Comparison of ENCODE assay signal across 12 mouse cellular contexts in genomic region chr3:86002423-86002822, GRCm38 (mm10). TPM values are rescaled to one million over a fixed set of nuclear protein-coding genes. Genes with fewer than 3 reads are reported as not detected.
DNase-seq lines count a peak whose midpoint lies in the region; ATAC-seq lines count a peak whose summit lies in the region.
"Had no signal": no experiment of that assay in that cellular context is flagged by ENCODE, and none has a peak within 500 bp of the region (broad histone marks: within the 10 kb centered on the region; RNA-seq: fewer than 3 reads in every experiment).

Gene Prss48 (minus strand): TSS chr3:86002491.

- no peaks in the 10 kb centered on the region for H3K36me3 ChIP-seq in midbrain, embryonic 10.5 days
- no peaks in the 10 kb centered on the region for H3K36me3 ChIP-seq in midbrain, embryonic 11.5 days (ENCODE audit: control insufficient read depth, insufficient read depth, low read length)
- no peaks in the 10 kb centered on the region for H3K36me3 ChIP-seq in liver, embryonic 12.5 days
- H3K36me3 ChIP-seq: hindbrain, embryonic 15.5 days had no signal

- ATAC-seq in midbrain, embryonic 11.5 days (ENCODE audit: low FRiP score): no peak
- peak; percentile 33; the same call in 1 of the 2 replicates for ATAC-seq in liver, embryonic 12.5 days
- ATAC-seq: forebrain, embryonic 16.5 days had no signal

- H3K27ac ChIP-seq in midbrain, embryonic 10.5 days (replicated peaks): no peak within 1 kb of the TSS
- no peak within 1 kb of the TSS for H3K27ac ChIP-seq in midbrain, embryonic 11.5 days (ENCODE audit: low read depth, low read length)
- peak within 1 kb of the TSS; percentile 62 for H3K27ac ChIP-seq in liver, embryonic 12.5 days
- H3K27ac ChIP-seq: hindbrain, embryonic 15.5 days had no signal

- H3K27me3 ChIP-seq in midbrain, embryonic 10.5 days (ENCODE audit: low read depth, poor library complexity, severe bottlenecking): no peaks in the 10 kb centered on the region
- H3K27me3 ChIP-seq in midbrain, embryonic 11.5 days (ENCODE audit: control insufficient read depth, insufficient read depth, low read length): no peaks in the 10 kb centered on the region
- H3K27me3 ChIP-seq in liver, embryonic 12.5 days (replicated peaks): no peaks in the 10 kb centered on the region
- H3K27me3 ChIP-seq: CH12.LX; hindbrain, embryonic 15.5 days had no signal

- H3K4me2 ChIP-seq in midbrain, embryonic 11.5 days: no peak within 1 kb of the TSS
- peak within 1 kb of the TSS; percentile 9; the same call in 1 of the 2 replicates for H3K4me2 ChIP-seq in liver, embryonic 12.5 days
- H3K4me2 ChIP-seq: hindbrain, embryonic 15.5 days had no signal

- H3K9me3 ChIP-seq in midbrain, embryonic 10.5 days (replicated peaks): no peaks in the 10 kb centered on the region
- no peaks in the 10 kb centered on the region for H3K9me3 ChIP-seq in midbrain, embryonic 11.5 days (ENCODE audit: control insufficient read depth, low read length)
- 0 out of 2 replicates have a peak, but pooled peaks cover 5% of the 10 kb centered on the region for H3K9me3 ChIP-seq in liver, embryonic 12.5 days (replicated peaks)
- H3K9me3 ChIP-seq: hindbrain, embryonic 15.5 days had no signal

- 70% methylated on average over 17 of the region's 17 CpGs for WGBS in midbrain, embryonic 10.5 days
- 73% methylated on average over 17 of the region's 17 CpGs for WGBS in midbrain, embryonic 11.5 days
- 69% methylated on average over 17 of the region's 17 CpGs for WGBS in liver, embryonic 12.5 days (ENCODE audit: insufficient replicate concordance)

- DNase-seq in embryo, embryonic 9.5 days (ENCODE audit: extremely low spot score): peak; percentile 17
- no peak for DNase-seq in embryo, embryonic 10.5 days (ENCODE audit: low spot score)
- DNase-seq in midbrain, embryonic 10.5 days (ENCODE audit: low spot score): peak; percentile 15
- DNase-seq in midbrain, embryonic 11.5 days (ENCODE audit: low spot score, missing footprints): no peak
- DNase-seq in testis, postnatal 14 days (ENCODE audit: low spot score): peak; percentile 93
- no peak for DNase-seq in left cerebral cortex, postnatal 36 days (ENCODE audit: low spot score in 2 of 2)
- no peak for DNase-seq in left cerebral cortex, postnatal 25 days (ENCODE audit: low spot score in 2 of 2)

- no peak within 1 kb of the TSS for H3K4me3 ChIP-seq in midbrain, embryonic 10.5 days
- H3K4me3 ChIP-seq in midbrain, embryonic 11.5 days (ENCODE audit: low read depth, low read length): no peak within 1 kb of the TSS
- no peak within 1 kb of the TSS for H3K4me3 ChIP-seq in liver, embryonic 12.5 days
- H3K4me3 ChIP-seq: hindbrain, embryonic 15.5 days; megakaryocyte, embryonic 14.5 days had no signal

- H3K4me1 ChIP-seq in midbrain, embryonic 10.5 days: peaks cover 5% of the 10 kb centered on the region; the same call in 1 of the 2 replicates
- no peaks in the 10 kb centered on the region for H3K4me1 ChIP-seq in midbrain, embryonic 11.5 days (ENCODE audit: control insufficient read depth, insufficient read depth, low read length)
- peaks cover 30% of the 10 kb centered on the region for H3K4me1 ChIP-seq in liver, embryonic 12.5 days
- H3K4me1 ChIP-seq: hindbrain, embryonic 15.5 days; megakaryocyte, embryonic 14.5 days had no signal

- H3K9ac ChIP-seq in midbrain, embryonic 11.5 days (ENCODE audit: low read length): no peak within 1 kb of the TSS
- H3K9ac ChIP-seq in liver, embryonic 12.5 days: no peak within 1 kb of the TSS
- H3K9ac ChIP-seq: hindbrain, embryonic 15.5 days had no signal

- intact Hi-C loops in left cerebral cortex, postnatal 36 days (cut with DNase I): no loop called here
- intact Hi-C loops in left cerebral cortex, postnatal 25 days (cut with DNase I): no loop called here

RNA-seq across cellular contexts. Expression of gene Prss48, which starts in this region (rescaled TPM):
- polyA plus RNA-seq in midbrain, embryonic 10.5 days (2016; fragmentation: Nextera tagmentation; extraction: Ambion mirVana): 0.14 TPM in 1 of 2 replicates, not detected in the other
- polyA plus RNA-seq in midbrain, embryonic 11.5 days (2014; fragmentation: Nextera tagmentation; extraction: Ambion mirVana): not detected in 2 replicates
- not detected in 2 replicates for polyA plus RNA-seq in liver, embryonic 12.5 days (2016; fragmentation: Nextera tagmentation; extraction: Ambion mirVana)
- not detected for total RNA-seq in left cerebral cortex, postnatal 36 days (2021)
- not detected for total RNA-seq in left cerebral cortex, postnatal 25 days (2021)
- total RNA-seq: CH12.LX had no signal
- polyA plus RNA-seq: forebrain, embryonic 16.5 days; hindbrain, embryonic 15.5 days had no signal

Comparison
In these comparisons a context has a peak if more than half of its experiments do, and no peak if none do; other contexts are left out.
1. DNase-seq: peak in embryo, embryonic 9.5 days (single experiment) and testis, postnatal 14 days (single experiment); none in embryo, embryonic 10.5 days (single experiment), midbrain, embryonic 11.5 days (single experiment), left cerebral cortex, postnatal 36 days (0 of 2) and left cerebral cortex, postnatal 25 days (0 of 2).
2. Peak in DNase-seq in midbrain, embryonic 10.5 days; RNA of the gene not detected or under 1 TPM.
3. Peak in ATAC-seq, H3K27ac ChIP-seq and H3K4me2 ChIP-seq in liver, embryonic 12.5 days; RNA of the gene not detected or under 1 TPM.